ENCODE assay signal across 8 mouse cellular contexts in the genomic region with DNA sequence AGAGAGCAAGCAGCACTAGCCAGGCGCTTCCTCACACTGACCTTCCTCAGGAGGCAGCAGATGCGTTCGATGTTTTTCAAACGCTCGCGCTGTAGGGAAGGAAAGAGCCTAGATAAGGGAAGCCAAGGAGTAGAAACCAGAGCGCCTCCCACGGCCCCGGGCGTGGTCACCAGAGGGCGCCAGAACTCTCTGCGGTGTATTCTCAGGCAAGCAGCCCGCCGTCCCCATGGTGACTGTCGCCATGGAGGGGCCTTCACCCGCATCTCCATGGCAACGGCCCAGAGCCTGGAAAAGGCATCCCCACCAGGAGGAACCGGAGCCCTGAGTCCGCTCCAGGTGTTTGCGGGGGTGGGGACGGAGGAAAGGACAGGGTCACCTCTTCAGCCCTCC. TPM values are rescaled to one million over a fixed set of nuclear protein-coding genes. Genes with fewer than 3 reads are reported as not detected.
A peak's percentile ranks its signal among the peaks of the same experiment; 100 is the strongest.
DNase-seq lines count a peak whose midpoint lies in the region; ATAC-seq lines count a peak whose summit lies in the region.

No protein-coding gene starts in this region.

- ATAC-seq in erythroid progenitor cell, adult 5-6 weeks (replicated peaks; ENCODE audit: low FRiP score, poor library complexity, severe bottlenecking), result peak; percentile 83
- peak; percentile 35; the same call in 1 of the 2 replicates for ATAC-seq in heart, embryonic 13.5 days (ENCODE audit: extremely low read depth, insufficient number of reproducible peaks, low FRiP score, low TSS enrichment)
- ATAC-seq in liver, embryonic 12.5 days, result peak; percentile 64
- peak; percentile 65 for ATAC-seq in stomach, embryonic 15.5 days (ENCODE audit: insufficient read depth, low FRiP score, low read depth)

- 0% methylated on average over 21 of the region's 21 CpGs for WGBS in heart, embryonic 13.5 days
- 3% methylated on average over 21 of the region's 21 CpGs for WGBS in liver, embryonic 12.5 days (ENCODE audit: insufficient replicate concordance)
- 0% methylated on average over 21 of the region's 21 CpGs for WGBS in stomach, embryonic 15.5 days

- H3K27ac ChIP-seq in heart, embryonic 13.5 days (replicated peaks), result no peak overlapping the region
- no peak overlapping the region for H3K27ac ChIP-seq in liver, embryonic 12.5 days
- no peak overlapping the region for H3K27ac ChIP-seq in stomach, embryonic 15.5 days

- no peak overlapping the region for H3K4me3 ChIP-seq in heart, embryonic 13.5 days
- H3K4me3 ChIP-seq in liver, embryonic 12.5 days, result no peak overlapping the region
- H3K4me3 ChIP-seq in stomach, embryonic 15.5 days (replicated peaks), result no peak overlapping the region

- peaks cover 60% of the 10 kb centered on the region for H3K4me1 ChIP-seq in heart, embryonic 13.5 days
- peaks cover 47% of the 10 kb centered on the region for H3K4me1 ChIP-seq in liver, embryonic 12.5 days
- H3K4me1 ChIP-seq in stomach, embryonic 15.5 days, result peaks cover 34% of the 10 kb centered on the region

- H3K4me2 ChIP-seq in heart, embryonic 13.5 days, result no peak overlapping the region
- H3K4me2 ChIP-seq in liver, embryonic 12.5 days, result peak overlapping the region; percentile 16; the same call in 1 of the 2 replicates
- H3K4me2 ChIP-seq in stomach, embryonic 15.5 days, result no peak overlapping the region; the same call in 1 of the 2 replicates

- peak overlapping the region; percentile 17; the same call in 1 of the 2 replicates for H3K9ac ChIP-seq in heart, embryonic 13.5 days
- H3K9ac ChIP-seq in liver, embryonic 12.5 days, result no peak overlapping the region
- H3K9ac ChIP-seq in stomach, embryonic 15.5 days, result no peak overlapping the region

- peak; percentile 93 to 94 for DNase-seq in B cell, adult 2 months
- peak; percentile 97 for DNase-seq in brain, adult 2 months (ENCODE audit: low read depth, low spot score)
- DNase-seq in kidney, postnatal 10 days, result peak; percentile 97
- DNase-seq in natural killer cell, adult 2 months (ENCODE audit: low spot score in 2 of 2), result peak; percentile 77 to 85

- peaks cover 15% of the 10 kb centered on the region; the same call in 1 of the 2 replicates for H3K27me3 ChIP-seq in heart, embryonic 13.5 days (replicated peaks)
- H3K27me3 ChIP-seq in liver, embryonic 12.5 days (replicated peaks), result peaks cover 38% of the 10 kb centered on the region
- no peaks in the 10 kb centered on the region for H3K27me3 ChIP-seq in stomach, embryonic 15.5 days (replicated peaks)

- H3K36me3 ChIP-seq in heart, embryonic 13.5 days, result peaks cover 46% of the 10 kb centered on the region
- peaks cover 36% of the 10 kb centered on the region for H3K36me3 ChIP-seq in liver, embryonic 12.5 days
- H3K36me3 ChIP-seq in stomach, embryonic 15.5 days, result peaks cover 14% of the 10 kb centered on the region

- H3K9me3 ChIP-seq in heart, embryonic 13.5 days, result no peaks in the 10 kb centered on the region
- H3K9me3 ChIP-seq in liver, embryonic 12.5 days (replicated peaks), result no peaks in the 10 kb centered on the region
- no peaks in the 10 kb centered on the region for H3K9me3 ChIP-seq in stomach, embryonic 15.5 days

RNA-seq across cellular contexts. Expression of gene Cnih2, which starts 4.1 kb away (rescaled TPM):
- total RNA-seq in erythroid progenitor cell, adult 5-6 weeks (2015; ENCODE audit: low replicate concordance), result not detected in 2 replicates
- total RNA-seq in erythroid progenitor cell, adult 5-6 weeks (2017; ENCODE audit: low replicate concordance), result 0.39 TPM in 1 of 2 replicates, not detected in the other
- 4.6 and 5.8 TPM in 2 replicates for polyA plus RNA-seq in heart, embryonic 13.5 days (2015; fragmentation: Nextera tagmentation; extraction: Ambion mirVana)
- polyA plus RNA-seq in liver, embryonic 12.5 days (2016; fragmentation: Nextera tagmentation; extraction: Ambion mirVana), result 3.5 and 3.8 TPM in 2 replicates
- polyA plus RNA-seq in stomach, embryonic 15.5 days (2015; fragmentation: Nextera tagmentation; extraction: Ambion mirVana), result 15.1 and 16.6 TPM in 2 replicates

RNA-seq across cellular contexts. Expression of gene Yif1a, which starts 5.9 kb away (rescaled TPM):
- 5.0 and 10.8 TPM in 2 replicates for total RNA-seq in erythroid progenitor cell, adult 5-6 weeks (2015; ENCODE audit: low replicate concordance)
- 6.2 TPM in 1 of 2 replicates, not detected in the other for total RNA-seq in erythroid progenitor cell, adult 5-6 weeks (2017; ENCODE audit: low replicate concordance)
- 84.3 and 94.6 TPM in 2 replicates for polyA plus RNA-seq in heart, embryonic 13.5 days (2015; fragmentation: Nextera tagmentation; extraction: Ambion mirVana)
- 51.7 and 53.9 TPM in 2 replicates for polyA plus RNA-seq in liver, embryonic 12.5 days (2016; fragmentation: Nextera tagmentation; extraction: Ambion mirVana)
- polyA plus RNA-seq in stomach, embryonic 15.5 days (2015; fragmentation: Nextera tagmentation; extraction: Ambion mirVana), result 101 TPM in 2 replicates

RNA-seq across cellular contexts. Expression of gene Tmem151a, which starts 8.9 kb away (rescaled TPM):
- not detected in 2 replicates for total RNA-seq in erythroid progenitor cell, adult 5-6 weeks (2015; ENCODE audit: low replicate concordance)
- total RNA-seq in erythroid progenitor cell, adult 5-6 weeks (2017; ENCODE audit: low replicate concordance), result not detected in 2 replicates
- polyA plus RNA-seq in heart, embryonic 13.5 days (2015; fragmentation: Nextera tagmentation; extraction: Ambion mirVana), result 3.5 and 4.8 TPM in 2 replicates
- 1.0 and 1.5 TPM in 2 replicates for polyA plus RNA-seq in liver, embryonic 12.5 days (2016; fragmentation: Nextera tagmentation; extraction: Ambion mirVana)
- polyA plus RNA-seq in stomach, embryonic 15.5 days (2015; fragmentation: Nextera tagmentation; extraction: Ambion mirVana), result 5.9 and 6.4 TPM in 2 replicates

RNA-seq across cellular contexts. Expression of gene Rab1b, which starts 12.6 kb away (rescaled TPM):
- 12.2 and 13.7 TPM in 2 replicates for total RNA-seq in erythroid progenitor cell, adult 5-6 weeks (2015; ENCODE audit: low replicate concordance)
- total RNA-seq in erythroid progenitor cell, adult 5-6 weeks (2017; ENCODE audit: low replicate concordance), result 20.5 and 23.3 TPM in 2 replicates
- polyA plus RNA-seq in heart, embryonic 13.5 days (2015; fragmentation: Nextera tagmentation; extraction: Ambion mirVana), result 220 TPM in 2 replicates
- polyA plus RNA-seq in liver, embryonic 12.5 days (2016; fragmentation: Nextera tagmentation; extraction: Ambion mirVana), result 118 and 126 TPM in 2 replicates
- 227 and 233 TPM in 2 replicates for polyA plus RNA-seq in stomach, embryonic 15.5 days (2015; fragmentation: Nextera tagmentation; extraction: Ambion mirVana)

RNA-seq across cellular contexts. Expression of gene Klc2, which starts 24.1 kb away (rescaled TPM):
- total RNA-seq in erythroid progenitor cell, adult 5-6 weeks (2015; ENCODE audit: low replicate concordance), result 10.5 TPM in 1 of 2 replicates, not detected in the other
- 0.90 TPM in 1 of 2 replicates, not detected in the other for total RNA-seq in erythroid progenitor cell, adult 5-6 weeks (2017; ENCODE audit: low replicate concordance)
- polyA plus RNA-seq in heart, embryonic 13.5 days (2015; fragmentation: Nextera tagmentation; extraction: Ambion mirVana), result 18.4 and 22.3 TPM in 2 replicates
- 4.4 and 4.9 TPM in 2 replicates for polyA plus RNA-seq in liver, embryonic 12.5 days (2016; fragmentation: Nextera tagmentation; extraction: Ambion mirVana)
- polyA plus RNA-seq in stomach, embryonic 15.5 days (2015; fragmentation: Nextera tagmentation; extraction: Ambion mirVana), result 18.0 and 19.0 TPM in 2 replicates
